Mouse (Mus musculus): ENCODE data around the gene Myadml2. TPM values are rescaled to one million over a fixed set of nuclear protein-coding genes. Genes with fewer than 3 reads are reported as not detected.
A peak's percentile ranks its signal among the peaks of the same experiment; 100 is the strongest.

Myadml2 gene
- total and polyA plus RNA-seq, 3 experiments: not detected

DNA sequence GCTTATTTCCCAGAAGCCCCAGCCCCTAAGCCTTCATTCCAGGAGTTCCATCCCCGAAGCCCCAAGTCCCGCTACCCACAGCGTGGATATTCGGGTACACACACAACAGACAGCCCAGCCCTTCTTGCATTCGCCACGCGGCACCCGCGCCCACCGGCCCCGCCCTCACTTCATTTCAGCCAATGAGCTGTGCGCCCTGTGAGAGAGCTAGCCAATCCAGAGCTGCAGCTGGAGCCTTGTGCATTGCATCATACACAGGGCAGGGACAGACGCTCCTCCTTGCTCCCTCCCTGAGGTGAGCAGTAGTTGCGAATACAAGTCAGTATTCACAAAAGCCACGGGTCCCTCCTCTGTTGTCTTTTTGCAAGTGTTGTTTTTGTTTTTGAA lies 4.4 kb downstream of the Myadml2 start, which contains the start of gene Pycr1:
TSS of gene Pycr1 (minus strand) at position 169 of the 387 bp plus-strand sequence.
- Histone ChIP-seq H3K27ac (ENCODE audit: control insufficient read depth, low read depth, low read length) (no peak within 1 kb of the TSS), H3K27me3 (ENCODE audit: control insufficient read depth in 1 of 2, insufficient read depth in 2 of 2, low read length in 2 of 2) (no peaks in the 10 kb centered on the region), H3K4me1 (ENCODE audit: control insufficient read depth in 1 of 2, insufficient read depth in 2 of 2, low read length in 2 of 2) (peaks cover 7 to 15% of the 10 kb centered on the region in 2 experiments)

DNA sequence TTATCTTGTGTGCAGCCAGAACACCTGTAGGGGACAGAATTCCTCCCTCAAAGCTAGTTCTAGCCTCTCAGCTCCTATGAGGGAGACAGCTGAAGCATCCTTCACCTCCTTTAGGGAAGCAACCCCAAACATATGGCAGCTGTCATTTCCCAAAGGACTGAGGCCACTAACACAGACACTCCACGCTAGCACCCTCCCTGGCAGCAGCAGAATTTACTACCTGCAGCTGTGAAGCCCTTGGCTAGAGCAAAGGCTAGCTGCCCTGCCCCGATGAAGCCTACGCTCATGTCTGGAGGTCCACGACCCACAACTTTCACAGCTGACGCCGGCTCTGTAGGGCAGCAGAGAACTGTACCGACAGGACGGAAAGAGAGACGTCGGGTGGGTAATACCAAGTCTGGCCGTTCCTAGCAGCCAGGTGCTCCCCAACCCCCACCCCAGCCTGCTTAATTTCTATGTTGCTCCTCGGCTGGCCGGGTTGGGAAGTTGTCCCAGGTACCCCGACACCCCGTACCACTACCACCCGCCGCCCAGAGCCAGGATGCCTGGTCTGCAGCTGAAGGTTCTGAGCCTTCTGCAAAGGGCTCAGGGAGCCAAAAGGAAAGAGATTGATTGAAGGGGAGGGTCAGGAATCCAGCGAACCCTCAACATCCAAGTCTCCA lies 4.9 kb downstream of the Myadml2 start:
- Histone ChIP-seq H3K9ac (ENCODE audit: control insufficient read depth, low read depth, low read length, poor library complexity, severe bottlenecking) (peak overlapping the region; percentile 74), H3K27me3 (ENCODE audit: control insufficient read depth in 1 of 2, insufficient read depth in 2 of 2, low read length in 2 of 2) (no peaks in the 10 kb centered on the region), H3K36me3 (ENCODE audit: control insufficient read depth in 1 of 2, insufficient read depth in 2 of 2, low read length in 2 of 2) (peaks cover 0 to 8% of the 10 kb centered on the region in 2 experiments; a peak in 2 of 4 replicates), H3K9me3 (replicated peaks; ENCODE audit: insufficient read depth, low read length) (no peaks in the 10 kb centered on the region), H3K4me1 (ENCODE audit: control insufficient read depth in 1 of 2, insufficient read depth in 2 of 2, low read length in 2 of 2) (peaks cover 7 to 15% of the 10 kb centered on the region in 2 experiments), H3K79me2 (ENCODE audit: control insufficient read depth, insufficient read depth, low read length, poor library complexity) (no peaks in the 10 kb centered on the region), H3K27ac (ENCODE audit: control insufficient read depth, low read depth, low read length) (no peak overlapping the region), H3K4me3 (ENCODE audit: control insufficient read depth in 1 of 2, insufficient read depth in 1 of 2, low read depth in 2 of 2, low read length in 2 of 2) (peak overlapping the region; percentile 54 to 58)
- TF ChIP-seq POLR2A (IDR thresholded peaks at IDR 0.05; ENCODE audit: control insufficient read depth in 1 of 2, insufficient read depth in 1 of 2, low read depth in 1 of 2, low read length in 2 of 2, poor library complexity in 1 of 2) (0 out of 4 replicates have a peak, but pooled peaks of 1 of the 2 experiments have one; percentile 4), TCF12 (IDR thresholded peaks at IDR 0.05; ENCODE audit: low read depth, low read length) (no peak)
- no peak for DNase-seq (ENCODE audit: low read depth, low spot score)

More for the DNA sequence above, 4.4 kb downstream of the Myadml2 start, which contains the start of gene Pycr1:
- Histone ChIP-seq H3K9ac (ENCODE audit: control insufficient read depth, low read depth, low read length, poor library complexity, severe bottlenecking) (peak within 1 kb of the TSS; percentile 74), H3K4me3 (ENCODE audit: control insufficient read depth in 1 of 2, insufficient read depth in 1 of 2, low read depth in 2 of 2, low read length in 2 of 2) (peak within 1 kb of the TSS; percentile 58 to 59), H3K79me2 (ENCODE audit: control insufficient read depth, insufficient read depth, low read length, poor library complexity) (no peaks in the 10 kb centered on the region), H3K36me3 (ENCODE audit: control insufficient read depth in 1 of 2, insufficient read depth in 2 of 2, low read length in 2 of 2) (peaks cover 0 to 8% of the 10 kb centered on the region in 2 experiments; a peak in 2 of 4 replicates), H3K9me3 (replicated peaks; ENCODE audit: insufficient read depth, low read length) (no peaks in the 10 kb centered on the region)
- 0 out of 2 replicates have a peak, but pooled peaks have one; percentile 12 for TF ChIP-seq ETS1 (IDR thresholded peaks at IDR 0.05; ENCODE audit: low read depth, low read length)
- TF ChIP-seq TBP (IDR thresholded peaks at IDR 0.05; ENCODE audit: low read depth, low read length): peak; percentile 60
- peak; percentile 52; the same call in 1 of the 2 replicates for TF ChIP-seq USF1 (IDR thresholded peaks at IDR 0.05; ENCODE audit: low read depth, low read length)
- TF ChIP-seq MXI1 (IDR thresholded peaks at IDR 0.05; ENCODE audit: low read depth, low read length): peak; percentile 96
- TF ChIP-seq ZMIZ1 (IDR thresholded peaks at IDR 0.05; ENCODE audit: low read depth, low read length): peak; percentile 86
- no peak for TF ChIP-seq ZNF384 (IDR thresholded peaks at IDR 0.05; ENCODE audit: low read depth, low read length)
- TF ChIP-seq MAX (IDR thresholded peaks at IDR 0.05; ENCODE audit: low read length): peak; percentile 79
- peak; percentile 71 to 79 for TF ChIP-seq POLR2A (IDR thresholded peaks at IDR 0.05; ENCODE audit: control insufficient read depth in 1 of 2, insufficient read depth in 1 of 2, low read depth in 1 of 2, low read length in 2 of 2, poor library complexity in 1 of 2)
- TF ChIP-seq MAZ (IDR thresholded peaks at IDR 0.05; ENCODE audit: low read depth, low read length): peak; percentile 64; the same call in 1 of the 2 replicates
- peak; percentile 91 for TF ChIP-seq MYC (IDR thresholded peaks at IDR 0.05; ENCODE audit: low read depth, low read length)
- TF ChIP-seq SMC3 (IDR thresholded peaks at IDR 0.05; ENCODE audit: low read depth, low read length): no peak
- TF ChIP-seq MYB (IDR thresholded peaks at IDR 0.05; ENCODE audit: low read depth, low read length): no peak
- no peak for TF ChIP-seq TCF12 (IDR thresholded peaks at IDR 0.05; ENCODE audit: low read depth, low read length)
- 0 out of 2 replicates have a peak, but pooled peaks have one; percentile 19 for TF ChIP-seq HCFC1 (IDR thresholded peaks at IDR 0.05; ENCODE audit: low read depth, low read length)
- TF ChIP-seq NELFE (IDR thresholded peaks at IDR 0.05; ENCODE audit: low read depth, low read length): peak; percentile 43
- TF ChIP-seq SIN3A (IDR thresholded peaks at IDR 0.05; ENCODE audit: low read length): peak; percentile 80
- TF ChIP-seq POLR2AphosphoS2 (IDR thresholded peaks at IDR 0.05; ENCODE audit: low read length): peak; percentile 58; the same call in 1 of the 2 replicates
- DNase-seq (ENCODE audit: low read depth, low spot score): peak; percentile 99

Measured in MEL (cell line).